Mouse (Mus musculus) right cerebral cortex, adult 18-20 months (tissue): ENCODE data around the gene Serac1.
"Not testable (repeated sequence)": the region's sequence is repeated elsewhere in the genome, so short reads cannot be mapped to it uniquely, and the experiment has no call there.

ENCODE experiments used
- DNase-seq: peaks from one replicate; pipeline ENCODE4 v3.0.0; 2022; ENCODE audit warnings: mixed read lengths

The Serac1 gene

GRCm38 (mm10) chr17:6063532-6063931 is 16.0 kb downstream of the Serac1 start:
- DNase-seq = no peak

- no peak for DNase-seq
Observed at GRCm38 (mm10) chr17:6062793-6063192, 16.7 kb downstream of the Serac1 start.

- no peak for DNase-seq
Observed at GRCm38 (mm10) chr17:6054934-6055355, 24.6 kb downstream of the Serac1 start.

GRCm38 (mm10) chr17:6052801-6053200 is 26.7 kb downstream of the Serac1 start:
- no peak for DNase-seq

- DNase-seq = no peak
Observed at GRCm38 (mm10) chr17:6037507-6037906, 42.0 kb downstream of the Serac1 start.

- no peak for DNase-seq
Observed at GRCm38 (mm10) chr17:6036872-6037271, 42.7 kb downstream of the Serac1 start.

- DNase-seq = no peak
Observed at GRCm38 (mm10) chr17:6036458-6036857, 43.1 kb downstream of the Serac1 start.

GRCm38 (mm10) chr17:6035661-6036060 is 43.9 kb downstream of the Serac1 start:
- DNase-seq = no peak

GRCm38 (mm10) chr17:6025831-6026230 is 53.7 kb downstream of the Serac1 start:
- DNase-seq = no peak

GRCm38 (mm10) chr17:6021374-6021789 is 58.2 kb downstream of the Serac1 start:
- DNase-seq = not testable (repeated sequence)

GRCm38 (mm10) chr17:6020636-6021035 is 58.9 kb downstream of the Serac1 start:
- no peak for DNase-seq

GRCm38 (mm10) chr17:6019776-6020175 is 59.8 kb downstream of the Serac1 start:
- no peak for DNase-seq

GRCm38 (mm10) chr17:6018348-6018747 is 61.2 kb downstream of the Serac1 start:
- no peak for DNase-seq

GRCm38 (mm10) chr17:6017268-6017667 is 62.3 kb downstream of the Serac1 start:
- DNase-seq = no peak

GRCm38 (mm10) chr17:6016213-6016780 is 63.2 kb downstream of the Serac1 start:
- no peak for DNase-seq

GRCm38 (mm10) chr17:6014985-6015384 is 64.6 kb downstream of the Serac1 start:
- no peak for DNase-seq

GRCm38 (mm10) chr17:6013079-6013478 is 66.5 kb downstream of the Serac1 start:
- no peak for DNase-seq

- DNase-seq = no peak
Observed at GRCm38 (mm10) chr17:6009606-6010005, 69.9 kb downstream of the Serac1 start.

- DNase-seq = no peak
Observed at GRCm38 (mm10) chr17:6008590-6008989, 71.0 kb downstream of the Serac1 start.

- no peak for DNase-seq
Observed at GRCm38 (mm10) chr17:6007902-6008301, 71.6 kb downstream of the Serac1 start.

GRCm38 (mm10) chr17:6007101-6007780 is 72.3 kb downstream of the Serac1 start:
- DNase-seq = no peak

- peak; percentile 76 for DNase-seq
Observed at GRCm38 (mm10) chr17:6005638-6006471, 73.7 kb downstream of the Serac1 start.

GRCm38 (mm10) chr17:6005246-6005637 is 74.3 kb downstream of the Serac1 start:
- no peak for DNase-seq

GRCm38 (mm10) chr17:6003661-6004060 is 75.9 kb downstream of the Serac1 start:
- no peak for DNase-seq
